Mouse (Mus musculus) hematopoietic stem cell, adult 5-6 weeks (primary cell): Measurements from ENCODE around the gene Cybc1. TPM values are rescaled to one million over a fixed set of nuclear protein-coding genes. Genes with fewer than 3 reads are reported as not detected.
A peak's percentile ranks its signal among the peaks of the same experiment; 100 is the strongest.

Experiments used
- ATAC-seq, 2 experiments: fragments of 125-278 bp in 1 of 2; replicated peaks in 1 of 2; 2 replicates each; pipeline ENCODE4 v1.8.0; 2016 to 2017; ENCODE audit warnings: inconsistent platforms in 2 of 2, mild to moderate bottlenecking in 2 of 2, moderate number of reproducible peaks in 2 of 2, low read depth in 1 of 2, moderate TSS enrichment in 1 of 2; ENCODE audit not compliant: low FRiP score in 2 of 2, poor library complexity in 2 of 2, severe bottlenecking in 2 of 2, insufficient read depth in 1 of 2, low TSS enrichment in 1 of 2
- total RNA-seq: library from RNA; stranded (forward); fragments of 172-1452, 232-1000 nt; gene quantifications from 2 replicates; pipeline ENCODE4 v1.2.3, GENCODE M21; 2017

The Cybc1 gene
- total RNA-seq: 26.7 and 47.8 TPM in 2 replicates

DNA sequence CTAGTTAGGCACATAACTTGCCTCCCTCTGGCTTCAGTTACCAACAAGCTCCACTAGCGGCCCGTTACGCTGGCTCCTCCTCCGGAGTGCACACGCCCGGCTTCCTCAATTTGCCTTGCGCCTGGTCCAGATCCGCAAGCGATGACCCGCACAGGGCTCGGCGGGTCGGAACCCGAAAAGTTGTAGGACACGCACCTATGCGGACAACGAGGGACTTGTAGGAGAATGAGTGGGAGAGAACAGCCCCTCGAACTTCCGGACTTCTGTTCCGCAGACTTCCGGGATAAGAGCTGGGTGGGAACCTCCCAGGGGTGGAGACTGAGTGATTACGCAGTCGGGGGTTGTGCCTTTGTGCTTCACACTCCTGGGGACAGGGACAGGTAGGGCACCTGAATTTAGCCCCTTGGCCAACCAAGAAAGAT, at the start of gene Cybc1:
Gene Cybc1, minus strand, starts transcription at position 305 of the 422 bp plus-strand sequence.
- peak; percentile 86 to 89 for ATAC-seq

DNA sequence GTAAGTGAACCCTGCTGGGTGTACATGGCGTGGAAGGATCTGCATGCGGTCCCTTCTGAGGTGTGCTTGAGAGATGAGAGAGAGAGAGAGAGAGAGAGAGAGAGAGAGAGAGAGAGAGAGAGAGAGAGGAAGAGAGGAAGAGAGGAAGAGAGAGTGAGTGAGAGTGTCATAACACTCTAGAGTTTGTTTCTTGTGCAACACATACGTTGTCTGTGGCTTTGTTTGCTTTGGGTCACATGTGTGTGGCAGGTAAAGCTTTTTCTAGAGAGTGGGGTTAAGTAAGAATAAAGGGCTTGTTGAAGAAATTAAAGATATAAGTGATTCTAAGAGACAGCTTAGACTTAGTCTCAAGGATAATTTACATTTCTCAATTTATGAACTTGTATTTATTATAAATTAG, 48.9 kb upstream of the Cybc1 start:
- no peak for ATAC-seq

DNA sequence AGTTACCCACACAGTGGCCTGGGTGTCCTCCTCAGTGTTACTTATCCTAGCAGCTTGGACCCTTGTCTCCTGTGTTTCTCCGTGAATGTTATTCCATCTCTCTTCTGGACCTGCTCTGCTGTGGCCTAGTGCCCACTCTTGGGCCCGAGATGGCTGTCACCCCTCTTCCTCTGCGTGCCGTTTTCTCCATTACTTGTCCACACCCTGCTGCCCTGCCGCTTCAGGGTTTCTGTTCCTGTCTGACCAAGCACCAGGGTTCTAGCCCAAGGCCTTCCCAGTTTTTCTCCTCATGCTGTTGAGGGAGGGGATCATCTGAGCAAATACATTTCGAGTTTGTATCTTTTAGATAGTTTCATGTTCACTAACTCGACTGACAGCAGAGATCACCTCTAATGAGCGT, 48.4 kb upstream of the Cybc1 start:
- no peak for ATAC-seq

DNA sequence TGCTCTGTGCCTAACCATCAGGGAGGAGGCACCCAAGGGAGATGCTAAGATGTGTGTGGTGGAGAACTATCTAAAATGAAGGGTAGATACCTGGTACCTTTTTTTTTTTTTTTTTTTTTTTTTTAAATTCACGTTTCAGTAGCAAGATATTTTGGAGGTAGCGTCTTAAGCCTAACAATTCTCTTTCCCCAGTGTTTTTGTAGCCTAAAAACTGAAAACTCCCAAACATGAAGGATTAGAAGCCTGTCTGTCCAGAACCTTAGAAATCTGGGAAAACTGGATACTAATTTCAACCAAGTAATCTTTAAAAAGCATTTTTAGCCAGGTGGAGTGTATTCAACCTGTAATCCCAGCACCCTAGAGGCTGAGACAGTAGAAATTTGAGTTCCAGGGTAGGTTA, 32.0 kb upstream of the Cybc1 start:
- no peak for ATAC-seq

DNA sequence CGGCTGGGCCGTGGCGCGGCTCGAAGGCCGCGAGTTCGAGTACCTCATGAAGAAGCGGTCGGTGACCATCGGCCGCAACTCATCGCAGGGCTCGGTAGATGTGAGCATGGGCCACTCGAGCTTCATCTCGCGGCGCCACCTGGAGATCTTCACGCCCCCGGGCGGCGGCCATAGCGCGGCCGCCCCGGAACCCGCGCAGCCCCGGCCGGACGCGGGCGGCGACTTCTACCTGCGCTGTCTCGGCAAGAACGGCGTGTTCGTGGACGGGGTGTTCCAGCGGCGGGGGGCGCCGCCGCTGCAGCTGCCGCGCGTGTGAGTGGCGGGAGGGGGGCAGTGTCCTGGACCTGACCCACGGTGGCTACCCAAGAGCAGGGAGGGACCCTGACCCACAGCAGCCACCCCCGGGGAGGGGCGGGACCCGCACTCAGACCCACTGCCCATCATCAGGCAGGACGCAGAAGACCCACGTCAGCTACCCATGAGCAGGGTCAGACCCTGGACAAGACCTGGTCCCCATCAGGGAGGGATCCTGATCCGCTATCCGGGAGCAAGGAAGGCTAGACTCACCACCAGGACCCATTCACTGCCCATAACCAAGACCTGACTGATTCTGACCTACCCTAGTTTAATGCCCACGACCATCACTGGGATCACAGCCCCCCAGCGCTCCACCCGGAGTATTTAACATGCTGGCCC, 31.2 kb upstream of the Cybc1 start:
- ATAC-seq: no peak

DNA sequence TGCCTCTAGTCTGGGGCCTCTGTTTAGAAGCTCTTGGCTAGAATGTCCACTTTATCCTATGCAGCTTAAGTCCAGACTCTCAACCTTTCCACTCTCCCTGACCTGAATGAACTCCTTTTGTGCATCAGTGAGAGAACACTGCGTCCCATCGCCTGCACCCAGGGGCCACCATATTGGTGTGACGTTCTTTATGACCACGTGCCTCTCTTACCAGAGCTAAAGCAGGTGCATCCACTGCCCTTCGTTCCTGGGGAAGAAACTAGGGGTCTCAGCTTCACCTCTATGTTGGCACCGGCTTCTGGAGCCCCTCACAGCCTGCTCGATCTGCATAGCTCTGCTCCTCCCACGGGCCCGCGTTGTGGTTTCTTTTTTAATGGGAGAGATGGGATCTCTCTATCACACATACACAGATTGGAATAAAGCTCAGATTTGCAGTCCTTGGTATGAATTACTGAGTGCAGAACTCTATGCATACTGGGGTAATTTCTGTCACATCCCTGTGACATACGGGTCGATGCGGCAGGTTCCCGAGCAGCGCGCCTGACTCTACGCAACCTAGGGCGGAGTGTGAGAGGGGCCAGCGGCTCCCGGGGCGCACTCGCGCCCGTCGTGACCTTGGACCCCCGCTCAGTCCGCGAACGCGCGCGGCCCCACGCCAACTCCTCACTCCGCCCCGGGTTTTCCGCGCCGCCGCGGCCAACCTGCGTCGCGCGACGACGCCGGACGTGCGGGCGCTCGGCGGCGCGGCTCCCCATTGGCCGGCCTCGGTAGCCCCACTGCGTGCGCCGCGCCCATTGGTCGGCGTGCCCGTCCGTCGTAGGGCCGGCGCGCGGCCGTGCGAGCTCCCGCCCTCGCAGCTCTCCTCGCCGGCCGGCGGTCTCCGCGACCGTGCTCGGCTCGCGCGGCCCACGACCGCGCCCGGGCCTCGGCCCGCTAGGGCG, 30.3 kb upstream of the Cybc1 start, which contains the start of gene Foxk2:
Gene Foxk2, plus strand, starts transcription at position 831 of the 941 bp plus-strand sequence.
- peak; percentile 88 for ATAC-seq

DNA sequence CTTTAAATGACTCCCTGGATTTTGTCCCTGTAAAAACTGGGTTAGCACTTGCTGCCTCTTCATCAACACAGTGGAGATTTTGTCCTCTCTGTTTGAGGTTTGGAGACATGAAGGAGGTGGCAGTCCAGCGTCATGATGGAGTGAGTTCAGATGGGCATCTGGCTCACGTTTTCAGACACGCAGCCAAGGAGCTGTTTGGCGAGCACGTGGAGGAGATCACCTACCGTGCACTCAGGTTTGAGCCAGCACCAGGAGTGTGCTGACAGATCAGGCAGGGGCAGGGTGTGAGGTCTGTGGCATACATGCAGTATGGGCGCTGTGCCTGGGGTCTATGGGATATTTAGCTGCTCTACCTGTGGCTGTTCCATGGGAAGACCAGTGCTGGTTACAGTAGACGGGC, 21.1 kb upstream of the Cybc1 start:
- no peak for ATAC-seq

DNA sequence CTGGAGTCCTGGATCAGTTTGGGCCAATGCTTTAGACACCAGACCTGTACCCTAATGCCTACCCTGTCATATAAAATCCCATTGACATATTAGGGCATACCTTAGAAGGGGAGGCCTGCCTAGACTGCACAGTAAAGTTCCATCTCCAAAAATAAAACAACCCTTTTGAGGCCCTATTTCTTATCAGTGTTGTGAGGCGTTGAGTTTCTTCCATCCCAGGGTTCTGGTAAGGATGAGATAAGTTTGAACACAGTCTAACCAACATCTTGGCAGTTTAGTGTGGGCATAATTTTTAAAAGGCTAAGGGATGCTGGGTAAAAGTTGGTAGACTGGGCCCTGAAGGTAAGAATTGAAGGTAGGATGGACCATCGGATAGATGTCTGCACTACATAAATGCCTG, 10.5 kb upstream of the Cybc1 start:
- no peak for ATAC-seq

DNA sequence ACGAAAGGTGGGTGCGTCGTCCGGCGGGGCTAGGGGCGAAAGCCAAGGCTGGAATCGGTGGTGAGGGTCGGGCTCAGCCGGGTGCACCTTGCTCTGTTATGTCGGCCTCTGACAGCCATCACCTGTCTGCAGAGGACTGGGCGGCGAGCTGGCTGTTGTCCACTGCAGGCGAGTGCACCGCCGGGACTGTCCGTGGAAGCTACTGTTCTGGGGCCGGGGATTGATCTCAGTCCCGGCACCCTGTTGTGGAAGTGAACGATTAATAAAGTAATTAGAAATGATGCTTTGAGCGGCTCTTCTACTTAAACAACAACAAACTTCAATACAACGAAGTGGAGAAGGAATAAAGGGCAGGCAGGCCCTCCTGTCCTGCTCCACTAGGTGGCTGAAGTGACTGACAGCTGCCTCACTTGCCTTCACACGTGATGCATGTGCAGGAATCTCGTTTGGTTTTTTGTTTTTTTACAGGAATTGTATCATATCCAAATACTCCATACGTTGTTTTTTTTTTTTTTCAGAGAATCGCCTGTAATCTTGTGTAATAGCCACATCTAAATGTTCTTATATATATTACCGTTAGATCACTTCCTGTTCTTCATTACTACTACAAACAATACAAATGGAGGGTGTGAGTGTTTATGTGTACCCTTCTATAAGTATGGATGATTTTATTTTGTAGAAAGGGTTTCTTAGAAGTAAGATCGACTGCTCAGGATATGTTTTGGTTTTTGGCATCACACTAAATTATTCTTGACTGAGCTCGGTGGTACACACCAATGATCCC, 8.4 kb upstream of the Cybc1 start:
- peak; percentile 9 to 31; a peak in 3 of 4 replicates for ATAC-seq

DNA sequence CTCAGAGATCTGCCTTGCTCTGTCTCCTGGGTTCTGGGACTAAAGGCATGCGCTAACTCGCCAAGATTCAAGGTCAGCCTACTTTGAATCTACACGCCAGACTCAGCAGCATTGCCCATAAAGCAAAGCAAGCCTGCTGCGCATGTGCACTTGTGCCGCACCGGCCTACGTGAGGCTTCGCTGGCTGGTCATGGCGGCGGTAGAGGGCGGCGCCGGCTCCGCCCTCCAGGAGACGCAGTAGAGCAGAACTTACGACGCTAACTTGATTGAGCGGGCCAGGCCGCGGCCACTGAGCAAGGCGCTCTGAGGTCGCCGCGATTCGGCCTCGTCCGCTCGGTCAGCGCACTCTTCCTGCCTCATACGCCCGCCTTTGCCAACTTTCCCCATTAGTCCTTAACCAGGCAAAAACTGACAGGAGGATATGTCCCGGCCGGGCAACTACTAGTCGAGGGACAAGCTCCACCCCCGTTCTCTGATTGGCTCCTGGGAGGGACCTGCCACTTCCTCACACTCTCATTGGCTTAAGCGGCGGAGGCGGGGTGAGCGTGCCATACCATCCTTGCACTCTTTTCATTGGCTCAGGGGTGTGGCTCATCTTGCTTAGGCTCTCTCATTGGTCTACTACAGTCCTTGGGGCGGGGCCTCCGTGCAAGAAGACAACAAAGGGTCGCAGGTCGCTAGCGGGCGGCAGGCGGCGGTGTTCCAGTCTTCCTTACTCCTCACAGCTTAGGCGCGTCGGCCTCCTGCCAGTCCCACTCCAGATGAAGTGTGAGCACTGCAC, 7.6 kb upstream of the Cybc1 start, which contains the start of gene Narf:
Gene Narf, plus strand, starts transcription at position 690 of the 781 bp plus-strand sequence.
- ATAC-seq: peak; percentile 97

DNA sequence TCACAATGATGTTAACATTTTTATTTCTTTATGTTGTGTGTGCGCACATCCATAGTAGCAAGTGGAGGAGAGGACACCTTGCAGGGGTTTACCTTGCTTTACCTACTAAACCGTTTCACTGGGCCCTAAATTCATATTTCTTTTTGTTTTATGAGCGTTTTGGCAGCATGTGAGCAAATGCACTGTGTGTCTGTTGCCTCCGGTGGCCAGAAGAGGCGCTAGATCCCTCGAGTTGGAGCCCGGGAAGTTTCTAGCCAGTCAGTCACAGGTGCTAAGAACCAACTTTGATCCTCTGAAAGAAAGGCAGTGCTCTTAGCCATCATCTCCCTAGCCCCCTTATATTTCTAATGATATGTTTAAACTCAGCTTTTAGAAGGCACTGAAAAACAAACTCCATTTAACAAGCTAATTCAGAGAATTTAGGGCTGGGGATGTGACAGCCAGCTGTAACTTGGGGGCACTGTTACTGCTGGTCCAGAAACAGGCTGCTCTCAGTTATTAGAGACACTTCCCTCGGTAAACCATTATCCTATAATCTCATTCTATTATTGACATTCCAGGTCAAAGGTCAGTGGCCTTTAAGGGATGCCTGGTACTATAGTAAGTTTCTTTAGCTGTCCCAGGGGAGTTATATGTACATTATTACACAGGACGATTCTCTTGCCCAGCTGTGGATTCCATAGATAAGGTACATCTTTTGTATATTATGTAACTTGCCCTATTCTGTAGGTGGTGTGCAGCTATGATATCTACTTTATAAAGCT, 6.5 kb upstream of the Cybc1 start:
- ATAC-seq: no peak

DNA sequence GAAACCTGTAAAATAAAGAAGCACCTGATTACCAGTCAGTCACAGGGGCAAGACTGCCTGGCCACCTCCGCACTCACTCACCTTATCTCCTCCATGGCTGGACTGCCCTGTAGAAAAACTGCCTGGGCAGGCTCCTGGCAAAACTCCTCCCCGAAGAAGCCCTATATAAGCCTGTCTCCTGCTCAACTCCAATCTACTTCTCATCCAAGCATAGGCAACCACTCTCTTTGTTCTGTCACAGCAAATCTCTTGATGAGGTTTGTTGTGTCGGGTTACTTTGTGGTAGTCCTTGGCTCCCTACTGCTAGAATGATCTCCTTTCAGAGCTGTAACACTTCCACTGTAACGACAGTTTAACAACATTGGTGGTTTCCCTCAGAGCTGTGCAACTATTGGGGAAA, 3.6 kb upstream of the Cybc1 start:
- ATAC-seq: no peak

DNA sequence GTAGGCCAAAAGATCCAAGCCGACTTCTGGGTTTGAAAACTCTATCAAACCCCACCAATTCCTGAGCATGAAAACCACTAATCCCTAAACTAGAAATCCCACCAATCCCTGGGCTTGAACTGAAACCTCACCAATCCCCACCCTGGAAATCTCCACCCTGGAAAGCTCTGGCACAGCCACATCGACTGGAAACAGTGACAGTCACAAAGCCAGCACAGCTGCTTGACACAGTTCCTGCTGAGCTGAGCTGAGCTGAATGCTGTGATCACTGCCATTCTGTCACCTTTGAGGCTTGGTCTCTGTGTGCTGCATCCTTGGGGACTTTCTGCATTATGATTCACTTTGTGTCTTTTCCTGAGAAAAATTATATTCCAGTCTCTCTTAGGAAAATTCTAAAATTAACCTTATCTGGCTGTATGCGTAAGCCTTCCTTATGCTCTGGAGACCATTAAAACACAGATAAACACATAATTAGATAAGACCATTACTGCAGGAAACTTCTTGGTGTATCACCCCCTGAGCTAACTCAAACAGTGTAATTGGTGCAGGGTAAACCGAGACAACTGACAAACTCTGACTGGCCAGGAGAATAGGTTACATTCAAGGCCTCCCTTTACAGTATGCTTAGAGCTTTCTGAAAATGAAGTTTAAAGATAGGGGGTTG, 2.6 kb upstream of the Cybc1 start:
- no peak for ATAC-seq

DNA sequence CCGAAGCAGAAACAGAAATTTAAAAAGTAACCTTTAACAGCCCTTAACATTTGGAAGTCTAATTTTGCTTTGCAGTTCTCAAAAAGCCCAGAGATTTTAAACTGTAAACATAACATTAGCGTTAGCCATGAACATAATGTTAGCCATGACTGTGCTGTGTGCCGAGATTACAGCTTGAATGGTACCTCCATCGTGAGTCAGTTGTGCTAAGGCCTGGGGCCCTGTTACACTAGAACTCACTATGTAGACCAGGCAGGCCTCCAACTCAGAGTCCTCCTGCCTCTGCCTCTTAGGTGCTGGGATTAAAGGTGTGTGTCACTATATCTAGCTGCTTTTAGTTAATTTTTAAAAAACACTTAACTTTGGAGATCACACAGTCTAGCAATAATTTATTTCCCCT, 2.1 kb upstream of the Cybc1 start:
- ATAC-seq: no peak

DNA sequence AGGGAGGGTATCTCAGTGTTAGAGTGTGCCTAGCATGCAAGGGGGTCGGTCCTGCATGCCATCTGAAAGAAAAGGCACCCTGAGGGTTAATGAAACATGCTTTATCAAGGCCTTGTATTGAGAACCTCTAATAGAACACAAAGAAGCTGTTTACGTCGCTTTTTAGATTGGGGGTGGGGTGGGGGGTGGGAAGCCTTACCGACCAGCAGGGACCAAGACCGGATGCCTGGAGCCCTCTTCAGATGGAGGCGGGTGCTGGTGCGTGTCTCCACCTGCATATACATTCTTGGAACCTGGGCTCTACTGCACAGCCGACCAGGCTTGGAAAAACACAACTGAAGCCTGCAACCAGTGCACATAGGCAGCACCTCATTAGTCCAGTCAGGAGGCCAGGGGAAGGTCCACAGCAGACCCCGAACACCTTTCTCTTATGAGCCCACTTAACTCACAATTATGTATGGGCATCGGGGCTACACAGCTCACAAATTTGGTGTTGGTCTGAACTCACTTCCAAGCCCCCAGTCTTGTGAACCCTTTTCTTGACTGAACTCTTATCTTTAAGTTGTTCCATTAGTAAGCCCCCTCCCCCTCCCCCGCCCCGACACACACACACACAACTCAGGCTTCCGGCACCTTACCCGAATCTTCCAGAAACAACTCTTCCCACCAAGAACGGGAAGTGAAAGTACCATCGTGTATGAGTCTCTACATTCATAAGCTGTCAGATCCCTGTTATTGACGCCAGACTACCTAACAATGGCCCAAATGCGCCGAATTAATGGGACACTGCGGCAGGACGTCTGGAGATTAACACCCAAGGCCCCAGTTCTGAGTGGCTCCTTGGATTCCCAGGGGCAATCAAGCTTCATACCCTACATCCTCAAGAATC, 749 bp downstream of the Cybc1 start:
- ATAC-seq: peak; percentile 29 to 67; a peak in 3 of 4 replicates
